Mouse (Mus musculus): ENCODE results near the gene Pycr1.

Pycr1 gene

GRCm38 (mm10) chr11:120654741-120655140 is 11.2 kb upstream of the Pycr1 start:
- no peak for DNase-seq

GRCm38 (mm10) chr11:120651872-120652271 is 8.3 kb upstream of the Pycr1 start:
- no peak for DNase-seq

GRCm38 (mm10) chr11:120648001-120648476 is 4.5 kb upstream of the Pycr1 start, which contains the start of gene Myadml2:
Myadml2 (minus strand) TSS chr11:120648158.
- peak; percentile 57 for DNase-seq

GRCm38 (mm10) chr11:120647047-120647830 is 3.7 kb upstream of the Pycr1 start:
- no peak for DNase-seq

- no peak for DNase-seq
Measured at GRCm38 (mm10) chr11:120642939-120643600, 499 bp downstream of the Pycr1 start.

- DNase-seq, result no peak
Measured at GRCm38 (mm10) chr11:120641869-120642268, 1.7 kb downstream of the Pycr1 start.

- DNase-seq, result no peak
Measured at GRCm38 (mm10) chr11:120641255-120641654, 2.3 kb downstream of the Pycr1 start.

- no peak for DNase-seq
Measured at GRCm38 (mm10) chr11:120634810-120635209, 8.8 kb downstream of the Pycr1 start.

GRCm38 (mm10) chr11:120633520-120634343 is 9.8 kb downstream of the Pycr1 start, which contains the start of gene Mafg:
Mafg (minus strand) TSS chr11:120633600.
- peak; percentile 94 for DNase-seq

GRCm38 (mm10) chr11:120632559-120633519 is 10.7 kb downstream of the Pycr1 start:
- DNase-seq, result peak; percentile 57

- DNase-seq, result no peak
Measured at GRCm38 (mm10) chr11:120631726-120632448, 11.7 kb downstream of the Pycr1 start.

- DNase-seq, result no peak
Measured at GRCm38 (mm10) chr11:120630881-120631725, 12.5 kb downstream of the Pycr1 start.

GRCm38 (mm10) chr11:120630401-120630871 is 13.1 kb downstream of the Pycr1 start:
- DNase-seq, result no peak

GRCm38 (mm10) chr11:120629911-120630310 is 13.7 kb downstream of the Pycr1 start:
- DNase-seq, result no peak

GRCm38 (mm10) chr11:120629341-120629730 is 14.2 kb downstream of the Pycr1 start:
- DNase-seq, result peak; percentile 49

- no peak for DNase-seq
Measured at GRCm38 (mm10) chr11:120628601-120629340, 14.8 kb downstream of the Pycr1 start.

GRCm38 (mm10) chr11:120627468-120628300 is 15.9 kb downstream of the Pycr1 start:
- no peak for DNase-seq

GRCm38 (mm10) chr11:120626785-120627467 is 16.6 kb downstream of the Pycr1 start:
- DNase-seq, result no peak

Measured in right cerebral cortex, adult 18-20 months (tissue).